Mouse (Mus musculus) adrenal gland, postnatal 4 days (tissue): ENCODE results near the gene Adarb1. TPM values are rescaled to one million over a fixed set of nuclear protein-coding genes. Genes with fewer than 3 reads are reported as not detected.

ENCODE experiments used
- DNase-seq, 2 experiments: peaks; one replicate each; pipeline ENCODE4 v3.0.0; 2021 to 2022; ENCODE audit warnings: low spot score in 2 of 2, mixed read lengths in 2 of 2
- total RNA-seq, 2 experiments: library from RNA; stranded (reverse); gene quantifications; 2 replicates each; pipeline ENCODE4 v1.2.3; 2021

Adarb1 gene
- total RNA-seq, 2 experiments from 2014 or later, result 16.0 to 16.2 TPM

GRCm38 (mm10) chr10:77438021-77438420 is 20.0 kb upstream of the Adarb1 start:
- DNase-seq, result no peak

- no peak for DNase-seq
These were observed 17.3 kb upstream of the Adarb1 start for GRCm38 (mm10) chr10:77435343-77435742.

GRCm38 (mm10) chr10:77434457-77435151 is 16.5 kb upstream of the Adarb1 start:
- DNase-seq, result no peak

- no peak for DNase-seq
These were observed 16.0 kb upstream of the Adarb1 start for GRCm38 (mm10) chr10:77434076-77434456.

- no peak for DNase-seq
These were observed 12.7 kb upstream of the Adarb1 start for GRCm38 (mm10) chr10:77430771-77431170.

- no peak for DNase-seq
These were observed 11.9 kb upstream of the Adarb1 start for GRCm38 (mm10) chr10:77429921-77430320.

- DNase-seq, result no peak
These were observed 9.5 kb upstream of the Adarb1 start for GRCm38 (mm10) chr10:77427610-77428009.

GRCm38 (mm10) chr10:77420190-77420589 is 2.1 kb upstream of the Adarb1 start:
- no peak for DNase-seq

- DNase-seq, result no peak
These were observed 599 bp downstream of the Adarb1 start for GRCm38 (mm10) chr10:77417240-77418102.

- DNase-seq, result no peak
These were observed 1.3 kb downstream of the Adarb1 start for GRCm38 (mm10) chr10:77416666-77417239.

GRCm38 (mm10) chr10:77415867-77416266 is 2.2 kb downstream of the Adarb1 start:
- DNase-seq, result no peak

- no peak for DNase-seq
These were observed 4.3 kb downstream of the Adarb1 start for GRCm38 (mm10) chr10:77413791-77414190.

- DNase-seq, result no peak
These were observed 8.9 kb downstream of the Adarb1 start for GRCm38 (mm10) chr10:77409154-77409553.

- no peak for DNase-seq
These were observed 9.8 kb downstream of the Adarb1 start for GRCm38 (mm10) chr10:77408241-77408640.

GRCm38 (mm10) chr10:77406486-77406885 is 11.6 kb downstream of the Adarb1 start:
- no peak for DNase-seq

GRCm38 (mm10) chr10:77402463-77402862 is 15.6 kb downstream of the Adarb1 start:
- no peak for DNase-seq

GRCm38 (mm10) chr10:77401039-77401438 is 17.0 kb downstream of the Adarb1 start:
- DNase-seq, result no peak

- no peak for DNase-seq
These were observed 18.1 kb downstream of the Adarb1 start for GRCm38 (mm10) chr10:77399938-77400337.

GRCm38 (mm10) chr10:77398082-77398481 is 20.0 kb downstream of the Adarb1 start:
- no peak for DNase-seq

- no peak for DNase-seq
These were observed 20.9 kb downstream of the Adarb1 start for GRCm38 (mm10) chr10:77397056-77397642.

GRCm38 (mm10) chr10:77396015-77396414 is 22.1 kb downstream of the Adarb1 start:
- no peak for DNase-seq

- DNase-seq, result no peak
These were observed 27.0 kb downstream of the Adarb1 start for GRCm38 (mm10) chr10:77391072-77391471.
